Comparison of ENCODE assay signal across 10 mouse cellular contexts in genomic region chr8:25326257-25326656, GRCm38 (mm10).
A peak's percentile ranks its signal among the peaks of the same experiment; 100 is the strongest.
DNase-seq lines count a peak whose midpoint lies in the region; ATAC-seq and TF ChIP-seq lines count a peak whose summit lies in the region.
"Had no signal": no experiment of that assay in that cellular context is flagged by ENCODE, and none has a peak within 500 bp of the region (broad histone marks: within the 10 kb centered on the region; RNA-seq: fewer than 3 reads in every experiment).

No protein-coding gene starts in this region.

- H3K9me3 ChIP-seq in forebrain, embryonic 14.5 days (replicated peaks; ENCODE audit: control insufficient read depth, low read length), result no peaks in the 10 kb centered on the region
- no peaks in the 10 kb centered on the region; the same call in 1 of the 2 replicates for H3K9me3 ChIP-seq in forebrain, embryonic 10.5 days
- H3K9me3 ChIP-seq in lung, embryonic 15.5 days, result no peaks in the 10 kb centered on the region
- H3K9me3 ChIP-seq in lung, postnatal 0 days (ENCODE audit: low read length), result no peaks in the 10 kb centered on the region
- H3K9me3 ChIP-seq: heart, embryonic 15.5 days had no signal

- H3K4me3 ChIP-seq in forebrain, embryonic 14.5 days (ENCODE audit: low read depth, low read length), result no peak overlapping the region
- H3K4me3 ChIP-seq in forebrain, embryonic 10.5 days, result no peak overlapping the region
- no peak overlapping the region for H3K4me3 ChIP-seq in lung, embryonic 15.5 days
- no peak overlapping the region for H3K4me3 ChIP-seq in lung, postnatal 0 days (ENCODE audit: low read depth, low read length)
- H3K4me3 ChIP-seq: heart, embryonic 15.5 days had no signal

- no peaks in the 10 kb centered on the region for H3K4me1 ChIP-seq in forebrain, embryonic 14.5 days (ENCODE audit: control insufficient read depth, insufficient read depth, low read length)
- peaks cover 18% of the 10 kb centered on the region for H3K4me1 ChIP-seq in forebrain, embryonic 10.5 days
- H3K4me1 ChIP-seq in lung, embryonic 15.5 days, result peaks cover 44% of the 10 kb centered on the region
- H3K4me1 ChIP-seq in lung, postnatal 0 days (ENCODE audit: insufficient read depth, low read depth, low read length), result no peaks in the 10 kb centered on the region

- no peaks in the 10 kb centered on the region for H3K27me3 ChIP-seq in forebrain, embryonic 14.5 days (replicated peaks; ENCODE audit: control insufficient read depth, insufficient read depth, low read length)
- H3K27me3 ChIP-seq in forebrain, embryonic 10.5 days (ENCODE audit: poor library complexity, severe bottlenecking), result peaks cover 13% of the 10 kb centered on the region; the same call in 1 of the 2 replicates
- H3K27me3 ChIP-seq in lung, embryonic 15.5 days, result no peaks in the 10 kb centered on the region
- H3K27me3 ChIP-seq in lung, postnatal 0 days (replicated peaks; ENCODE audit: insufficient read depth, low read length), result no peaks in the 10 kb centered on the region
- H3K27me3 ChIP-seq: heart, embryonic 15.5 days had no signal

- TF ChIP-seq EP300 in lung, postnatal 0 days (IDR thresholded peaks at IDR 0.05), result no peak

- H3K9ac ChIP-seq in forebrain, embryonic 14.5 days (ENCODE audit: low read length), result no peak overlapping the region
- H3K9ac ChIP-seq in lung, embryonic 15.5 days, result no peak overlapping the region
- H3K9ac ChIP-seq in lung, postnatal 0 days (replicated peaks; ENCODE audit: low read depth), result no peak overlapping the region
- H3K9ac ChIP-seq: heart, embryonic 15.5 days had no signal

- H3K4me2 ChIP-seq in forebrain, embryonic 14.5 days (ENCODE audit: low read length), result no peak overlapping the region
- H3K4me2 ChIP-seq in lung, embryonic 15.5 days, result no peak overlapping the region
- H3K4me2 ChIP-seq in lung, postnatal 0 days (replicated peaks; ENCODE audit: low read depth, low read length), result no peak overlapping the region
- H3K4me2 ChIP-seq: heart, embryonic 15.5 days had no signal

- ATAC-seq in forebrain, embryonic 14.5 days, result no peak
- 0 out of 2 replicates have a peak, but pooled peaks have one; percentile 17 for ATAC-seq in lung, embryonic 15.5 days (ENCODE audit: borderline replicate concordance, extremely low read depth, low FRiP score, low TSS enrichment)
- no peak for ATAC-seq in lung, postnatal 0 days

- WGBS in forebrain, embryonic 14.5 days, result 66% methylated on average over 12 of the region's 12 CpGs
- WGBS in forebrain, embryonic 10.5 days, result 74% methylated on average over 12 of the region's 12 CpGs
- whole genome bisulfite sequencing in lung, embryonic 15.5 days, result 55% methylated on average over 12 of the region's 12 CpGs
- WGBS in lung, postnatal 0 days, result 40% methylated on average over 12 of the region's 12 CpGs

- H3K27ac ChIP-seq in forebrain, embryonic 14.5 days (ENCODE audit: low read depth, low read length), result no peak overlapping the region
- no peak overlapping the region for H3K27ac ChIP-seq in forebrain, embryonic 10.5 days
- H3K27ac ChIP-seq in lung, embryonic 15.5 days, result no peak overlapping the region
- H3K27ac ChIP-seq in lung, postnatal 0 days (ENCODE audit: low read length), result no peak overlapping the region
- H3K27ac ChIP-seq: heart, embryonic 15.5 days had no signal

- DNase-seq in forebrain, embryonic 14.5 days (ENCODE audit: low spot score), result peak; percentile 37
- no peak for DNase-seq in forebrain, embryonic 10.5 days (ENCODE audit: extremely low spot score, low spot score)
- DNase-seq in lung, adult 18-20 months, result no peak
- DNase-seq in cerebellum, adult 9-10 months, result peak; percentile 41
- peak; percentile 34 for DNase-seq in lung, postnatal 0 days (ENCODE audit: low spot score)
- DNase-seq in retina, embryonic 14.5 days (ENCODE audit: low spot score), result no peak
- no peak for DNase-seq in left cerebral cortex, adult 11 months (ENCODE audit: low spot score)
- DNase-seq: kidney, adult 18-20 months had no signal

- TF ChIP-seq CTCF in lung, postnatal 0 days (IDR thresholded peaks at IDR 0.05), result no peak

- no peaks in the 10 kb centered on the region for H3K36me3 ChIP-seq in forebrain, embryonic 14.5 days (ENCODE audit: control insufficient read depth, insufficient read depth, low read length)
- H3K36me3 ChIP-seq in forebrain, embryonic 10.5 days (replicated peaks), result no peaks in the 10 kb centered on the region
- no peaks in the 10 kb centered on the region for H3K36me3 ChIP-seq in lung, embryonic 15.5 days
- no peaks in the 10 kb centered on the region for H3K36me3 ChIP-seq in lung, postnatal 0 days (ENCODE audit: insufficient read depth, low read length)
- H3K36me3 ChIP-seq: heart, embryonic 15.5 days had no signal

Comparison
In these comparisons a context has a peak if more than half of its experiments do, and no peak if none do; other contexts are left out.
1. DNase-seq: peak in forebrain, embryonic 14.5 days (single experiment), cerebellum, adult 9-10 months (single experiment) and lung, postnatal 0 days (single experiment); none in forebrain, embryonic 10.5 days (single experiment), lung, adult 18-20 months (0 of 2), retina, embryonic 14.5 days (single experiment) and left cerebral cortex, adult 11 months (single experiment).